Mouse (Mus musculus): ENCODE data around the gene Oca2. TPM values are rescaled to one million over a fixed set of nuclear protein-coding genes. Genes with fewer than 3 reads are reported as not detected.

Gene Oca2
- polyA plus RNA-seq (2012; fragmentation: generic; extraction: Trizol): not detected
- long read RNA-seq, experiment 1: 0 reads
- long read RNA-seq, experiment 2: 0 reads

GRCm38 (mm10) chr7:56239543-56239942, at the start of gene Oca2:
Oca2 (plus strand) TSS chr7:56239760.
- TF ChIP-seq USF1 (IDR thresholded peaks at IDR 0.05; ENCODE audit: low read depth): no peak
- no peak for TF ChIP-seq MAX (IDR thresholded peaks at IDR 0.05)
- TF ChIP-seq CEBPB (IDR thresholded peaks at IDR 0.05; ENCODE audit: low read depth): no peak
- no peak for TF ChIP-seq CTCF (IDR thresholded peaks at IDR 0.05; ENCODE audit: control insufficient read depth, insufficient read depth, insufficient read length)
- TF ChIP-seq MYOD1 (IDR thresholded peaks at IDR 0.05; ENCODE audit: control insufficient read depth, insufficient read length, low read depth): no peak
- no peak for TF ChIP-seq FOSL1 (IDR thresholded peaks at IDR 0.05; ENCODE audit: insufficient read depth, low read length, poor library complexity, severe bottlenecking)
- no peak for TF ChIP-seq MYOG (IDR thresholded peaks at IDR 0.05; ENCODE audit: control insufficient read depth, extremely low read depth, insufficient read length)
- Histone ChIP-seq H3K36me3 (ENCODE audit: control insufficient read depth, insufficient read depth) (no peaks in the 10 kb centered on the region), H3K79me2 (ENCODE audit: control insufficient read depth, insufficient read depth) (no peaks in the 10 kb centered on the region), H3K27me3 (ENCODE audit: control insufficient read depth, insufficient read depth, insufficient read length) (no peaks in the 10 kb centered on the region), H3K79me3 (ENCODE audit: low read depth) (no peaks in the 10 kb centered on the region), H3K4me3 (ENCODE audit: insufficient read depth, poor library complexity, severe bottlenecking) (no peak within 1 kb of the TSS), H3ac (ENCODE audit: control insufficient read depth, insufficient read length, low read depth) (no peak within 1 kb of the TSS)

- Histone ChIP-seq H3K79me2 (ENCODE audit: control insufficient read depth, insufficient read depth) (no peaks in the 10 kb centered on the region), H3K36me3 (ENCODE audit: control insufficient read depth, insufficient read depth) (peaks cover 21% of the 10 kb centered on the region), H3ac (ENCODE audit: control insufficient read depth, insufficient read length, low read depth) (no peak overlapping the region), H3K27me3 (ENCODE audit: control insufficient read depth, insufficient read depth, insufficient read length) (no peaks in the 10 kb centered on the region), H3K79me3 (ENCODE audit: low read depth) (no peaks in the 10 kb centered on the region), H3K4me3 (ENCODE audit: insufficient read depth, poor library complexity, severe bottlenecking) (no peak overlapping the region)
- TF ChIP-seq USF1 (IDR thresholded peaks at IDR 0.05; ENCODE audit: low read depth) (no peak), MAX (IDR thresholded peaks at IDR 0.05) (no peak)
Observed at GRCm38 (mm10) chr7:56191041-56191440, 48.5 kb upstream of the Oca2 start.

GRCm38 (mm10) chr7:56191661-56192060, 47.9 kb upstream of the Oca2 start:
- Histone ChIP-seq H3K79me3 (ENCODE audit: low read depth) (no peaks in the 10 kb centered on the region), H3K27me3 (ENCODE audit: control insufficient read depth, insufficient read depth, insufficient read length) (no peaks in the 10 kb centered on the region), H3K36me3 (ENCODE audit: control insufficient read depth, insufficient read depth) (peaks cover 21% of the 10 kb centered on the region)

GRCm38 (mm10) chr7:56201483-56202218, 37.9 kb upstream of the Oca2 start:
- Histone ChIP-seq H3K36me3 (ENCODE audit: control insufficient read depth, insufficient read depth) (peaks cover 18% of the 10 kb centered on the region), H3K79me3 (ENCODE audit: low read depth) (no peaks in the 10 kb centered on the region)

More at GRCm38 (mm10) chr7:56191661-56192060, 47.9 kb upstream of the Oca2 start:
- TF ChIP-seq USF1 (IDR thresholded peaks at IDR 0.05; ENCODE audit: low read depth): no peak
- TF ChIP-seq CEBPB (IDR thresholded peaks at IDR 0.05; ENCODE audit: low read depth): no peak
- no peak for TF ChIP-seq FOSL1 (IDR thresholded peaks at IDR 0.05; ENCODE audit: insufficient read depth, low read length, poor library complexity, severe bottlenecking)
- TF ChIP-seq CTCF (IDR thresholded peaks at IDR 0.05; ENCODE audit: control insufficient read depth, insufficient read depth, insufficient read length): no peak
- no peak for TF ChIP-seq MAX (IDR thresholded peaks at IDR 0.05)
- no peak for TF ChIP-seq MYOD1 (IDR thresholded peaks at IDR 0.05; ENCODE audit: control insufficient read depth, insufficient read length, low read depth)
- TF ChIP-seq MYOG (IDR thresholded peaks at IDR 0.05; ENCODE audit: control insufficient read depth, extremely low read depth, insufficient read length): no peak
- Histone ChIP-seq H3K79me2 (ENCODE audit: control insufficient read depth, insufficient read depth) (no peaks in the 10 kb centered on the region), H3ac (ENCODE audit: control insufficient read depth, insufficient read length, low read depth) (no peak overlapping the region), H3K4me3 (ENCODE audit: insufficient read depth, poor library complexity, severe bottlenecking) (no peak overlapping the region)

GRCm38 (mm10) chr7:56202843-56203242, 36.7 kb upstream of the Oca2 start:
- TF ChIP-seq USF1 (IDR thresholded peaks at IDR 0.05; ENCODE audit: low read depth) (no peak), MYOD1 (IDR thresholded peaks at IDR 0.05; ENCODE audit: control insufficient read depth, insufficient read length, low read depth) (no peak), MYOG (IDR thresholded peaks at IDR 0.05; ENCODE audit: control insufficient read depth, extremely low read depth, insufficient read length) (no peak), FOSL1 (IDR thresholded peaks at IDR 0.05; ENCODE audit: insufficient read depth, low read length, poor library complexity, severe bottlenecking) (no peak), CTCF (IDR thresholded peaks at IDR 0.05; ENCODE audit: control insufficient read depth, insufficient read depth, insufficient read length) (no peak), CEBPB (IDR thresholded peaks at IDR 0.05; ENCODE audit: low read depth) (no peak), MAX (IDR thresholded peaks at IDR 0.05) (no peak)
- no peaks in the 10 kb centered on the region for H3K27me3 ChIP-seq (ENCODE audit: control insufficient read depth, insufficient read depth, insufficient read length)
- H3ac ChIP-seq (ENCODE audit: control insufficient read depth, insufficient read length, low read depth): no peak overlapping the region
- no peak overlapping the region for H3K4me3 ChIP-seq (ENCODE audit: insufficient read depth, poor library complexity, severe bottlenecking)
- no peaks in the 10 kb centered on the region for H3K79me2 ChIP-seq (ENCODE audit: control insufficient read depth, insufficient read depth)
- no peaks in the 10 kb centered on the region for H3K79me3 ChIP-seq (ENCODE audit: low read depth)
- H3K36me3 ChIP-seq (ENCODE audit: control insufficient read depth, insufficient read depth): peaks cover 22% of the 10 kb centered on the region

More at GRCm38 (mm10) chr7:56201483-56202218, 37.9 kb upstream of the Oca2 start:
- no peak for TF ChIP-seq MYOD1 (IDR thresholded peaks at IDR 0.05; ENCODE audit: control insufficient read depth, insufficient read length, low read depth)
- no peak for TF ChIP-seq USF1 (IDR thresholded peaks at IDR 0.05; ENCODE audit: low read depth)
- no peak for TF ChIP-seq FOSL1 (IDR thresholded peaks at IDR 0.05; ENCODE audit: insufficient read depth, low read length, poor library complexity, severe bottlenecking)
- no peak for TF ChIP-seq MYOG (IDR thresholded peaks at IDR 0.05; ENCODE audit: control insufficient read depth, extremely low read depth, insufficient read length)
- no peak for TF ChIP-seq MAX (IDR thresholded peaks at IDR 0.05)
- TF ChIP-seq CTCF (IDR thresholded peaks at IDR 0.05; ENCODE audit: control insufficient read depth, insufficient read depth, insufficient read length): no peak
- Histone ChIP-seq H3ac (ENCODE audit: control insufficient read depth, insufficient read length, low read depth) (no peak overlapping the region), H3K27me3 (ENCODE audit: control insufficient read depth, insufficient read depth, insufficient read length) (no peaks in the 10 kb centered on the region), H3K79me2 (ENCODE audit: control insufficient read depth, insufficient read depth) (no peaks in the 10 kb centered on the region), H3K4me3 (ENCODE audit: insufficient read depth, poor library complexity, severe bottlenecking) (no peak overlapping the region)
